Mouse (Mus musculus) gastrocnemius, postnatal 36 days (tissue): ENCODE data around the gene Appl1. TPM values are rescaled to one million over a fixed set of nuclear protein-coding genes. Genes with fewer than 3 reads are reported as not detected.

ENCODE experiments used
- DNase-seq, 2 experiments: peaks; one replicate each; pipeline ENCODE4 v3.0.0; 2022
- intact Hi-C: fragments of 180-260 bp; cut with DNase I; formaldehyde crosslinking; loops from one replicate; pipeline ENCODE4 v1.15.1; 2025
- total RNA-seq, 2 experiments: library from RNA; stranded (reverse); gene quantifications; 2 replicates each; pipeline ENCODE4 v1.2.3; 2021

Gene Appl1
- total RNA-seq, 2 experiments from 2014 or later, result 14.4 to 14.6 TPM

GRCm38 (mm10) chr14:26878756-26879155, 92.3 kb downstream of the Appl1 start:
- DNase-seq, result no peak
- intact Hi-C loops, result no loop called here

Other genes with a start within 250 kb of the Appl1 start
- gene Asb14, start 76.7 kb downstream of the Appl1 start, total RNA-seq, result 10 to 100 TPM; 86.5 to 96.4 TPM
- not detected for gene Hesx1, start 23.2 kb upstream of the Appl1 start, total RNA-seq
- 1 to 10 TPM; 2.5 TPM for gene Il17rd, start 67.7 kb upstream of the Appl1 start, total RNA-seq
- gene Arhgef3, start 143.7 kb upstream of the Appl1 start, total RNA-seq, result 10 to 100 TPM in 1 of 2 experiments, 1 to 10 TPM in 1; 8.7 to 10.1 TPM